Mouse (Mus musculus): Measurements from ENCODE around the gene Med26. TPM values are rescaled to one million over a fixed set of nuclear protein-coding genes. Genes with fewer than 3 reads are reported as not detected.

The Med26 gene
- total RNA-seq, 2 experiments from 2014 or later = 5.4 to 7.3 TPM

GRCm38 (mm10) chr8:72549314-72549892 lies 1.3 kb upstream of the Med26 start:
- no peak for ATAC-seq (replicated peaks; ENCODE audit: low FRiP score, poor library complexity, severe bottlenecking)

- peak; percentile 55 for ATAC-seq (replicated peaks; ENCODE audit: low FRiP score, poor library complexity, severe bottlenecking)
Measured at GRCm38 (mm10) chr8:72548644-72549313, 709 bp upstream of the Med26 start.

- no peak for ATAC-seq (replicated peaks; ENCODE audit: low FRiP score, poor library complexity, severe bottlenecking)
Measured at GRCm38 (mm10) chr8:72547122-72547801, 808 bp downstream of the Med26 start.

- no peak for ATAC-seq (replicated peaks; ENCODE audit: low FRiP score, poor library complexity, severe bottlenecking)
Measured at GRCm38 (mm10) chr8:72539234-72539633, 8.8 kb downstream of the Med26 start.

- ATAC-seq (replicated peaks; ENCODE audit: low FRiP score, poor library complexity, severe bottlenecking) = no peak
Measured at GRCm38 (mm10) chr8:72534888-72535287, 13.2 kb downstream of the Med26 start.

GRCm38 (mm10) chr8:72532103-72532502 lies 16.0 kb downstream of the Med26 start:
- no peak for ATAC-seq (replicated peaks; ENCODE audit: low FRiP score, poor library complexity, severe bottlenecking)

GRCm38 (mm10) chr8:72521888-72522287 lies 26.2 kb downstream of the Med26 start:
- ATAC-seq (replicated peaks; ENCODE audit: low FRiP score, poor library complexity, severe bottlenecking) = no peak

GRCm38 (mm10) chr8:72517421-72517988 lies 30.6 kb downstream of the Med26 start:
- ATAC-seq (replicated peaks; ENCODE audit: low FRiP score, poor library complexity, severe bottlenecking) = no peak

GRCm38 (mm10) chr8:72513158-72513557 lies 34.9 kb downstream of the Med26 start:
- ATAC-seq (replicated peaks; ENCODE audit: low FRiP score, poor library complexity, severe bottlenecking) = no peak

- no peak for ATAC-seq (replicated peaks; ENCODE audit: low FRiP score, poor library complexity, severe bottlenecking)
Measured at GRCm38 (mm10) chr8:72512648-72513047, 35.4 kb downstream of the Med26 start.

GRCm38 (mm10) chr8:72507505-72507904 lies 40.6 kb downstream of the Med26 start:
- ATAC-seq (replicated peaks; ENCODE audit: low FRiP score, poor library complexity, severe bottlenecking) = no peak

GRCm38 (mm10) chr8:72504637-72505314 lies 43.3 kb downstream of the Med26 start:
- ATAC-seq (replicated peaks; ENCODE audit: low FRiP score, poor library complexity, severe bottlenecking) = no peak; the same call in 1 of the 2 replicates

- ATAC-seq (replicated peaks; ENCODE audit: low FRiP score, poor library complexity, severe bottlenecking) = no peak
Measured at GRCm38 (mm10) chr8:72504137-72504536, 43.9 kb downstream of the Med26 start.

- no peak for ATAC-seq (replicated peaks; ENCODE audit: low FRiP score, poor library complexity, severe bottlenecking)
Measured at GRCm38 (mm10) chr8:72500521-72500931, 47.5 kb downstream of the Med26 start.

- no peak for ATAC-seq (replicated peaks; ENCODE audit: low FRiP score, poor library complexity, severe bottlenecking)
Measured at GRCm38 (mm10) chr8:72499521-72500284, 48.4 kb downstream of the Med26 start.

GRCm38 (mm10) chr8:72498527-72498926 lies 49.5 kb downstream of the Med26 start:
- ATAC-seq (replicated peaks; ENCODE audit: low FRiP score, poor library complexity, severe bottlenecking) = 0 out of 2 replicates have a peak, but pooled peaks have one; percentile 22

GRCm38 (mm10) chr8:72497911-72498310 lies 50.2 kb downstream of the Med26 start:
- ATAC-seq (replicated peaks; ENCODE audit: low FRiP score, poor library complexity, severe bottlenecking) = no peak

- ATAC-seq (replicated peaks; ENCODE audit: low FRiP score, poor library complexity, severe bottlenecking) = no peak
Measured at GRCm38 (mm10) chr8:72496217-72496616, 51.9 kb downstream of the Med26 start.

GRCm38 (mm10) chr8:72495411-72496111 lies 52.5 kb downstream of the Med26 start:
- no peak for ATAC-seq (replicated peaks; ENCODE audit: low FRiP score, poor library complexity, severe bottlenecking)

Measured in erythroid progenitor cell, adult 5-6 weeks (primary cell).